Mouse (Mus musculus): ENCODE measurements around the gene Elavl1. TPM values are rescaled to one million over a fixed set of nuclear protein-coding genes. Genes with fewer than 3 reads are reported as not detected.
A peak's percentile ranks its signal among the peaks of the same experiment; 100 is the strongest.

The Elavl1 gene
- total and polyA plus RNA-seq, 3 experiments = 55.8 to 112 (median 76.4) TPM

DNA sequence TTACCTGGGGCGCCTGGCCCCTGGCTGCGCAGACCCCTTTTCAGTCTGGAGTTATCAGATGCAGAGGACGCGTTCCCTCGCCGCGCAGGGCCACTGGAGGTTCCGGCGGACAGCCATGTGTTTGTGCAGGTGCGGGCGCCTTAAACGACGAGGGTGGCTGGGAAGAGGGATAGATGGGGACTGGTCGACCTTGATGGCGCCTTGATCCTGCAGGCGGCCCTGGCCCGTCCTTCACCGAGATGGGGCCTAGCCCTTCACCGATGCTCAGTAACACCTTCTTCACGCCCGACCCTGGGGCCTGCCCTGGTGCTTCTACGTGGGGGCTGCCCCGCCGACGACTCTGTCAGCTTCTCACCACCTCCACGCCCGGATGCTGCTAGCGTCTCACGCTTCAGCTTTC, 76.0 kb downstream of the Elavl1 start:
- no peaks in the 10 kb centered on the region for H3K9me3 ChIP-seq (replicated peaks; ENCODE audit: low read length)
- no peaks in the 10 kb centered on the region for H3K79me2 ChIP-seq (replicated peaks; ENCODE audit: control insufficient read depth, extremely low read depth, insufficient read depth, poor library complexity, severe bottlenecking)
- H3K4me3 ChIP-seq (replicated peaks in 1 of 3; ENCODE audit: low read depth in 2 of 3, low read length in 2 of 3, poor library complexity in 1 of 3) = no peak overlapping the region
- TF ChIP-seq HCFC1 (IDR thresholded peaks at IDR 0.05; ENCODE audit: low read depth, low read length) (no peak), ZMIZ1 (IDR thresholded peaks at IDR 0.05; ENCODE audit: low read depth, low read length) (no peak), MYC (IDR thresholded peaks at IDR 0.05; ENCODE audit: low read depth, low read length) (no peak), ELF1 (IDR thresholded peaks at IDR 0.05; ENCODE audit: low read depth, low read length) (no peak), ZNF384 (IDR thresholded peaks at IDR 0.05; ENCODE audit: low read depth, low read length) (no peak), ZC3H11A (IDR thresholded peaks at IDR 0.05; ENCODE audit: low read depth, low read length) (no peak), IRF4 (IDR thresholded peaks at IDR 0.05; ENCODE audit: low read depth, low read length) (no peak), KAT2A (IDR thresholded peaks at IDR 0.05; ENCODE audit: insufficient replicate concordance, low read length) (no peak), UBTF (IDR thresholded peaks at IDR 0.05; ENCODE audit: low read depth, low read length) (no peak), MAFK (IDR thresholded peaks at IDR 0.05; ENCODE audit: insufficient replicate concordance, low read length) (no peak), GABPA (IDR thresholded peaks at IDR 0.05; ENCODE audit: insufficient replicate concordance, low read depth, low read length) (no peak), ETS1 (conservative IDR thresholded peaks at IDR 0.05; ENCODE audit: low read depth, low read length) (no peak), JUND (conservative IDR thresholded peaks at IDR 0.05; ENCODE audit: low read depth, low read length) (no peak), BHLHE40 (IDR thresholded peaks at IDR 0.05; ENCODE audit: low read depth, low read length) (no peak), E2F4 (IDR thresholded peaks at IDR 0.05; ENCODE audit: insufficient replicate concordance, low read depth, low read length) (no peak), POLR2AphosphoS2 (IDR thresholded peaks at IDR 0.05; ENCODE audit: low read depth, low read length) (no peak), TBP (conservative IDR thresholded peaks at IDR 0.05; ENCODE audit: low read depth, low read length) (no peak), CTCF (conservative IDR thresholded peaks at IDR 0.05 in 1 of 2, IDR thresholded peaks at IDR 0.05 in 1 of 2; ENCODE audit: low read depth in 2 of 2, low read length in 2 of 2) (no peak), POLR2A (IDR thresholded peaks at IDR 0.05; ENCODE audit: low read depth, low read length) (no peak), CHD1 (IDR thresholded peaks at IDR 0.05; ENCODE audit: low read depth, low read length) (no peak)
- dilution Hi-C loops (cut with MboI; ENCODE audit: extremely low pct_ligation_motif_present, extremely low pct_unique_long_range_greater_than_20kb, low sequenced_read_pairs) (no loop called here), in situ Hi-C loops (cut with MboI; ENCODE audit: low pct_ligation_motif_present, low pct_unique_long_range_greater_than_20kb, low sequenced_read_pairs) (no loop called here)
- peaks cover 9 to 13% of the 10 kb centered on the region in 2 experiments for H3K4me1 ChIP-seq (ENCODE audit: control insufficient read depth in 1 of 2, insufficient read depth in 2 of 2)
- DNase-seq (ENCODE audit: extremely low read depth) = no peak
- no peak overlapping the region for H3K27ac ChIP-seq (ENCODE audit: insufficient read depth, low read depth)
- no peaks in the 10 kb centered on the region for H3K27me3 ChIP-seq (replicated peaks)
- H3K4me2 ChIP-seq (ENCODE audit: insufficient read depth, low read depth, poor library complexity, severe bottlenecking) = no peak overlapping the region
- no peak overlapping the region for H3K9ac ChIP-seq (ENCODE audit: insufficient read depth, low read depth)
- peaks cover 53 to 71% of the 10 kb centered on the region in 2 experiments for H3K36me3 ChIP-seq (replicated peaks in 1 of 2; ENCODE audit: control insufficient read depth in 1 of 2, insufficient read depth in 1 of 2, low read length in 1 of 2)

- in situ Hi-C loops (cut with MboI; ENCODE audit: low pct_ligation_motif_present, low pct_unique_long_range_greater_than_20kb, low sequenced_read_pairs) = no loop called here
- no peak within 1 kb of the TSS for H3K9ac ChIP-seq (ENCODE audit: insufficient read depth, low read depth)
These were observed 77.2 kb downstream of the Elavl1 start, which contains the start of gene Tgfbr3l for GRCm38 (mm10) chr8:4247951-4248540. Gene Tgfbr3l, plus strand, starts transcription at chr8:4248214.

More at GRCm38 (mm10) chr8:4247951-4248540, 77.2 kb downstream of the Elavl1 start, which contains the start of gene Tgfbr3l:
- Histone ChIP-seq H3K4me3 (replicated peaks in 1 of 3; ENCODE audit: low read depth in 2 of 3, low read length in 2 of 3, poor library complexity in 1 of 3) (no peak within 1 kb of the TSS), H3K27me3 (replicated peaks) (no peaks in the 10 kb centered on the region), H3K4me1 (ENCODE audit: control insufficient read depth in 1 of 2, insufficient read depth in 2 of 2) (peaks cover 6% of the 10 kb centered on the region in 2 experiments; a peak in 3 of 4 replicates), H3K79me2 (replicated peaks; ENCODE audit: control insufficient read depth, extremely low read depth, insufficient read depth, poor library complexity, severe bottlenecking) (no peaks in the 10 kb centered on the region), H3K4me2 (ENCODE audit: insufficient read depth, low read depth, poor library complexity, severe bottlenecking) (no peak within 1 kb of the TSS), H3K9me3 (replicated peaks; ENCODE audit: low read length) (no peaks in the 10 kb centered on the region), H3K27ac (ENCODE audit: insufficient read depth, low read depth) (0 out of 2 replicates have a peak within 1 kb of the TSS, but pooled peaks have one; percentile 22), H3K36me3 (replicated peaks in 1 of 2; ENCODE audit: control insufficient read depth in 1 of 2, insufficient read depth in 1 of 2, low read length in 1 of 2) (peaks cover 64 to 82% of the 10 kb centered on the region in 2 experiments)
- TF ChIP-seq ETS1 (conservative IDR thresholded peaks at IDR 0.05; ENCODE audit: low read depth, low read length) (no peak), ZKSCAN1 (IDR thresholded peaks at IDR 0.05; ENCODE audit: borderline replicate concordance, low read depth, low read length) (no peak)
- dilution Hi-C loops (cut with MboI; ENCODE audit: extremely low pct_ligation_motif_present, extremely low pct_unique_long_range_greater_than_20kb, low sequenced_read_pairs) = no loop called here
- no peak for DNase-seq (ENCODE audit: extremely low read depth)

Data from CH12.LX (cell line).